Comparison of ENCODE assay signal across 8 mouse cellular contexts in the genomic region with DNA sequence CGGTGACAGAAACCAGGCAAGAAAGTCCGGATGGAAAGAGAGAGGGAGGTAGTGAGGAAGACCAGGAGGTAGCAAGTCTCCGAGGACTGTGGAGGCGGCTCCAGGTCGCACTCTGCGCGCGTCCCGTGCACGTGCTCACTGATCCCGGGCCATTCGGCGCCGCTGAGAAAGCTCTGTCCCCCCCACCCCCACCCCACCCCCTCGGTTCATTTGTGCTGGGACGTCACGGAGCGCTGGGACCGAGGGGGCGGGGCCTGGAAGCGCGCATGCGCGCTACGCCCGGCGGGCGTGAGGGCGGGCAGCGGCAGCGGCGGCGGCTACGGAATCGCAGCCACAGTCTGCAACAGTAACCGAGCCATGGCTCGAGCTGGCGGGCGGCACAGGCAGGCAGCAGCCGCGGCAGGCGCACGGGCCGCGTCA. TPM values are rescaled to one million over a fixed set of nuclear protein-coding genes. Genes with fewer than 3 reads are reported as not detected.
DNase-seq lines count a peak whose midpoint lies in the region; ATAC-seq and TF ChIP-seq lines count a peak whose summit lies in the region.

A gene (plus strand): TSS at position 361 of the 420 bp plus-strand sequence.

- WGBS in midbrain, embryonic 12.5 days: 0% methylated on average over 43 of the region's 45 CpGs

- peak; percentile 73 for DNase-seq in left cerebral cortex, postnatal 4 days
- no peak for DNase-seq in left cerebral cortex, adult 9 months (ENCODE audit: low spot score in 2 of 2)
- peak; percentile 49 to 52 for DNase-seq in gastrocnemius, postnatal 4 days (ENCODE audit: low spot score in 2 of 2)
- peak; percentile 54 to 74 for DNase-seq in kidney, postnatal 25 days
- DNase-seq in natural killer cell, adult 2 months (ENCODE audit: low spot score in 2 of 2): no peak
- no peak for DNase-seq in thymus, postnatal 10 days (ENCODE audit: low spot score in 2 of 2)

- no peaks in the 10 kb centered on the region for H3K9me3 ChIP-seq in midbrain, embryonic 12.5 days

- intact Hi-C loops in left cerebral cortex, postnatal 4 days (cut with DNase I): loop anchor here (10.0 kb wide), 2 partner anchors 327 to 577 kb away; no protein-coding TSS in a partner anchor

- TF ChIP-seq CTCF in bone marrow macrophage, adult 2 months (IDR thresholded peaks at IDR 0.05; ENCODE audit: low read depth, low read length): no peak

- no peaks in the 10 kb centered on the region for H3K4me1 ChIP-seq in bone marrow macrophage, adult 2 months (ENCODE audit: control insufficient read depth, insufficient read depth, low read length)
- H3K4me1 ChIP-seq in midbrain, embryonic 12.5 days: peaks cover 33% of the 10 kb centered on the region

- H3K27ac ChIP-seq in bone marrow macrophage, adult 2 months (ENCODE audit: insufficient read depth, low read depth, low read length): no peak within 1 kb of the TSS
- H3K27ac ChIP-seq in midbrain, embryonic 12.5 days (replicated peaks): peak within 1 kb of the TSS; percentile 87

- H3K4me3 ChIP-seq in bone marrow macrophage, adult 2 months (ENCODE audit: insufficient read depth, low read length): peak within 1 kb of the TSS; percentile 43
- peak within 1 kb of the TSS; percentile 61 for H3K4me3 ChIP-seq in midbrain, embryonic 12.5 days

- no peak for TF ChIP-seq POLR2A in bone marrow macrophage, adult 2 months (IDR thresholded peaks at IDR 0.05; ENCODE audit: borderline replicate concordance, low read depth, low read length)

- ATAC-seq in midbrain, embryonic 12.5 days (ENCODE audit: low FRiP score, low read depth): peak; percentile 73

- peak within 1 kb of the TSS; percentile 77 for H3K9ac ChIP-seq in midbrain, embryonic 12.5 days (replicated peaks)

- peaks cover 96% of the 10 kb centered on the region for H3K27me3 ChIP-seq in midbrain, embryonic 12.5 days

- peak within 1 kb of the TSS; percentile 86 for H3K4me2 ChIP-seq in midbrain, embryonic 12.5 days (replicated peaks)

- no peaks in the 10 kb centered on the region for H3K36me3 ChIP-seq in midbrain, embryonic 12.5 days

RNA-seq across cellular contexts. Expression of the gene that starts here (rescaled TPM):
- under 1 TPM in 1 of 2 experiments, not detected in 1; 0.16 TPM for total RNA-seq in left cerebral cortex, postnatal 4 days (2021)
- polyA plus RNA-seq in bone marrow macrophage, adult 2 months (2012; ENCODE audit: insufficient read depth, insufficient read length, missing spikeins): not detected in 2 replicates
- not detected for total RNA-seq in gastrocnemius, postnatal 4 days (2021)
- 16.4 and 18.0 TPM in 2 replicates for polyA plus RNA-seq in midbrain, embryonic 12.5 days (2016; fragmentation: Nextera tagmentation; extraction: Ambion mirVana)

Comparison
In these comparisons a context has a peak if more than half of its experiments do, and no peak if none do; other contexts are left out.
1. RNA of the gene that starts here (polyA plus RNA-seq): 16.4 to 18.0 TPM in midbrain, embryonic 12.5 days; not detected in bone marrow macrophage, adult 2 months; every median in the first group is over 10 times any median in the second.
2. Peak in DNase-seq in left cerebral cortex, postnatal 4 days; RNA of the gene not detected or under 1 TPM.
3. Peak in DNase-seq in gastrocnemius, postnatal 4 days; RNA of the gene not detected or under 1 TPM.
4. DNase-seq: peak in kidney, postnatal 25 days (2 of 2); none in left cerebral cortex, adult 9 months (0 of 2), natural killer cell, adult 2 months (0 of 2) and thymus, postnatal 10 days (0 of 2).